Mouse (Mus musculus): ENCODE measurements around the gene Pank2. TPM values are rescaled to one million over a fixed set of nuclear protein-coding genes. Genes with fewer than 3 reads are reported as not detected.
"Not testable (repeated sequence)": the region's sequence is repeated elsewhere in the genome, so short reads cannot be mapped to it uniquely, and the experiment has no call there.

Pank2 gene
- total and polyA plus RNA-seq, 3 experiments = 8.5 to 25.4 (median 20.7) TPM

DNA sequence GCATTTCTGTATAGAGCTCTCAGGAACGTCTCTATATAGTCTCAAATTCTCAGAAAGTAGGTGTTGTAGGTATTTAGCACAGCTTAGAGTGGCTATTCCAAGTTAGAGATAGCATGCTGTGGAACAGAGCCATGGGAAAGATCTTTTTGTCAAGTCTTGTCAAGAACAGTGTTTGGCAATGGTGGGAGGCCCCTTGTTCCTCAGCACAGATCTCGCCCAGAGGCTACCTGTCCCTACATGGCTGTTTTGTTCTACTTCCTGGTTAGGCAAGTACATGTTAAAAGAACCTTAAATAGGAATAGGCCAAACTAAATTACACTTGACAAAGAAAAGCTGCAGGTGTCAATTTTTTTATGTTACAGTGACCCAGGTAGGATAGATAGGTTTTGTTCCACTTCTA lies 38.2 kb downstream of the Pank2 start:
- Histone ChIP-seq H3K4me3 (no peak overlapping the region), H3K4me1 (ENCODE audit: control insufficient read depth, insufficient read depth, low read length) (peaks cover 1% of the 10 kb centered on the region; the same call in 1 of the 2 replicates), H3K9ac (ENCODE audit: low read depth, low read length) (no peak overlapping the region), H3K36me3 (ENCODE audit: control insufficient read depth, insufficient read depth, low read length) (no peaks in the 10 kb centered on the region), H3K79me2 (replicated peaks; ENCODE audit: control insufficient read depth, insufficient read depth, low read length) (no peaks in the 10 kb centered on the region), H3K27ac (no peak overlapping the region), H3K27me3 (ENCODE audit: control insufficient read depth, insufficient read depth, low read length) (no peaks in the 10 kb centered on the region)
- TF ChIP-seq CTCF (IDR thresholded peaks at IDR 0.05) (no peak), EP300 (IDR thresholded peaks at IDR 0.05; ENCODE audit: insufficient read depth, low read depth, low read length) (no peak), POLR2A (IDR thresholded peaks at IDR 0.05; ENCODE audit: insufficient read depth, low read depth, low read length) (no peak)
- WGBS = 81% methylated on average over 2 of the region's 2 CpGs
- intact Hi-C loops (cut with DNase I) = loop anchor here (5.0 kb wide), 1 partner anchor 47 kb away; no protein-coding TSS in a partner anchor
- DNase-seq = no peak

DNA sequence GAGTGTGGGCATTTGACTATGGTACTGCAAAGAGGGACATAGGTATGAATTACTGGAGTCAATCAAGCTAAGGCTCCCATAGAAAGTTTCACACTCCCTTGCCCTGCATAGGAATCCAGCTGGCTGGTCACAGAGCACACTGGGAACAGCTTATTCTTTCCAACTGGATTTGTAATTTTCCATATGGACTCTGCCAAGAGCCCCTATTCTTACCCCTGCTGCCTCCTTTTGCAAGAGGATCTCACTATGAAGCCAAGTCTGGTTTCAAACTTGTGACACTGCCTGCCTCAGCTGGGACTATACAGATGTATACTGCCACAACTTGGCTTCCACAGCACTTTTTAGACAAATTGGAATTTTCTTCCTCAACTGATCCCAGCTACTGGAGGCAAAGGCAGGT lies 39.3 kb downstream of the Pank2 start:
- Histone ChIP-seq H3K36me3 (ENCODE audit: control insufficient read depth, insufficient read depth, low read length) (no peaks in the 10 kb centered on the region), H3K27me3 (ENCODE audit: control insufficient read depth, insufficient read depth, low read length) (no peaks in the 10 kb centered on the region), H3K79me2 (replicated peaks; ENCODE audit: control insufficient read depth, insufficient read depth, low read length) (no peaks in the 10 kb centered on the region), H3K4me3 (no peak overlapping the region), H3K9ac (ENCODE audit: low read depth, low read length) (no peak overlapping the region), H3K4me1 (ENCODE audit: control insufficient read depth, insufficient read depth, low read length) (peaks cover 1% of the 10 kb centered on the region; the same call in 1 of the 2 replicates), H3K27ac (no peak overlapping the region)
- intact Hi-C loops (cut with DNase I) = loop anchor here (5.0 kb wide), 1 partner anchor 46 kb away; no protein-coding TSS in a partner anchor
- DNase-seq = peak in 1 of 2 experiments; percentile 16
- TF ChIP-seq POLR2A (IDR thresholded peaks at IDR 0.05; ENCODE audit: insufficient read depth, low read depth, low read length) (no peak), EP300 (IDR thresholded peaks at IDR 0.05; ENCODE audit: insufficient read depth, low read depth, low read length) (no peak), CTCF (IDR thresholded peaks at IDR 0.05) (no peak)

DNA sequence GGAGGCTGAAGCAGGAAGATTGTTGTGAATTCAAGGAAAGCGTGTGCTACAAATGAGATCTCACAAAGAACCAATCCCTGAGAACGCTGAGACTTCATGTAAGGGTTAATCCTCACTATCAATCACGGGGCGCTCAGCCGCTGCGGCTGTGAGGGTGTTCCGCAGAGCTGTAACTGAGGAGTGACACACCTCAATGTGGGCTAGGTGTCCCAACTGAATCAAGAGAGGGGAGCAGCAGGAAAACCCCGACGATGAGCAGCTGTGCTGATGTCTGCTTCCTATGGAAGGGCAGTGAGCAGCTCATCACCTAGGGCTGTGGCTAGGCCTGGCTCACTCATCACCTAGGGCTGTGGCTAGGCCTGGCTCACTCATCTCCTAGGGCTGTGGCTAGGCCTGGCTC lies 42.2 kb downstream of the Pank2 start:
- H3K36me3 ChIP-seq (ENCODE audit: control insufficient read depth, insufficient read depth, low read length) = no peaks in the 10 kb centered on the region
- DNase-seq = no peak
- no peak overlapping the region for H3K4me3 ChIP-seq
- H3K79me2 ChIP-seq (replicated peaks; ENCODE audit: control insufficient read depth, insufficient read depth, low read length) = no peaks in the 10 kb centered on the region
- H3K27ac ChIP-seq = no peak overlapping the region
- no peak overlapping the region for H3K9ac ChIP-seq (ENCODE audit: low read depth, low read length)
- TF ChIP-seq POLR2A (IDR thresholded peaks at IDR 0.05; ENCODE audit: insufficient read depth, low read depth, low read length) (no peak), EP300 (IDR thresholded peaks at IDR 0.05; ENCODE audit: insufficient read depth, low read depth, low read length) (no peak), CTCF (IDR thresholded peaks at IDR 0.05) (no peak)
- WGBS = 83% methylated on average over 9 of the region's 9 CpGs
- intact Hi-C loops (cut with DNase I) = loop anchor here (5.0 kb wide), 1 partner anchor 43 kb away; no protein-coding TSS in a partner anchor
- no peaks in the 10 kb centered on the region for H3K27me3 ChIP-seq (ENCODE audit: control insufficient read depth, insufficient read depth, low read length)
- peaks cover 1% of the 10 kb centered on the region; the same call in 1 of the 2 replicates for H3K4me1 ChIP-seq (ENCODE audit: control insufficient read depth, insufficient read depth, low read length)

DNA sequence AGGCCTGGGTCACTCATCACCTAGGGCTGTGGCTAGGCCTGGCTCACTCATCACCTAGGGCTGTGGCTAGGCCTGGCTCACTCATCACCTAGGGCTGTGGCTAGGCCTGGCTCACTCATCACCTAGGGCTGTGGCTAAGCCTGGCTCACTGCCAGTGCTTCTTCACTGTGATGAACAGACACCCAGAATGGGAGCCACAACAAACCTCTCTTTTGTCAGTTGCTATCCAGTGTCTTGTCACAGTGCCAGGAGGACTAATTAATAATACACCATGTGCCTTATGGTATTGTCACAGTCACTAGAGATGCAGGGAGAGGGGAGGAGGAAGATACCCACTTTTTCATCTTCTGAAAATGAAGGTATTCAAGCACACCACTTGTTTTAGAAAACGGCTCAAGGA lies 42.9 kb downstream of the Pank2 start:
- H3K79me2 ChIP-seq (replicated peaks; ENCODE audit: control insufficient read depth, insufficient read depth, low read length); H3K27me3 ChIP-seq (ENCODE audit: control insufficient read depth, insufficient read depth, low read length); H3K4me3 ChIP-seq; DNase-seq; intact Hi-C loops (cut with DNase I); H3K9ac ChIP-seq (ENCODE audit: low read depth, low read length); H3K4me1 ChIP-seq (ENCODE audit: control insufficient read depth, insufficient read depth, low read length); H3K36me3 ChIP-seq (ENCODE audit: control insufficient read depth, insufficient read depth, low read length); H3K27ac ChIP-seq: not testable (repeated sequence)
- WGBS = 85% methylated on average over 1 of the region's 1 CpGs

DNA sequence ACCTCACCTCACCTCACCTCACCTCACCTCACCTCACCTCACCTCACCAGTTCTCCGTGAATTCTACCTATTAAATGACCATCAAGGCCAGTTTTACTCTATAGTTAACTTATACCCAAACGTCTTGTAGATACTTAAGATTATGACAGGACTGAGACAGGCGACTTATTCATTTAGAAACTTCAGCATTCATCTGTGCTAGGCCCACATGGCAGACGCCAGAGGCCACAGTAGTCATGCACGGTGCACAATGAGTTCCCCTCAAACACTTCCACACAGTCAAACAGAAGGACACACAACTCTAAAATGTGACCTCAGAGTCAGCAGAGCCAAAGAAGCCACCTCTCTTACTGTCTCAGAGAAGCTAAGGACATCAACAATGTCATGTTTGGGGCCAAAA lies 45.1 kb downstream of the Pank2 start:
- Histone ChIP-seq H3K4me3 (no peak overlapping the region), H3K36me3 (ENCODE audit: control insufficient read depth, insufficient read depth, low read length) (no peaks in the 10 kb centered on the region), H3K27ac (no peak overlapping the region), H3K27me3 (ENCODE audit: control insufficient read depth, insufficient read depth, low read length) (no peaks in the 10 kb centered on the region), H3K9ac (ENCODE audit: low read depth, low read length) (no peak overlapping the region), H3K4me1 (ENCODE audit: control insufficient read depth, insufficient read depth, low read length) (no peaks in the 10 kb centered on the region; the same call in 1 of the 2 replicates), H3K79me2 (replicated peaks; ENCODE audit: control insufficient read depth, insufficient read depth, low read length) (no peaks in the 10 kb centered on the region)
- TF ChIP-seq EP300 (IDR thresholded peaks at IDR 0.05; ENCODE audit: insufficient read depth, low read depth, low read length) = no peak
- no peak for TF ChIP-seq POLR2A (IDR thresholded peaks at IDR 0.05; ENCODE audit: insufficient read depth, low read depth, low read length)
- TF ChIP-seq CTCF (IDR thresholded peaks at IDR 0.05) = no peak
- intact Hi-C loops (cut with DNase I) = no loop called here
- WGBS = 90% methylated on average over 5 of the region's 5 CpGs
- no peak for DNase-seq

DNA sequence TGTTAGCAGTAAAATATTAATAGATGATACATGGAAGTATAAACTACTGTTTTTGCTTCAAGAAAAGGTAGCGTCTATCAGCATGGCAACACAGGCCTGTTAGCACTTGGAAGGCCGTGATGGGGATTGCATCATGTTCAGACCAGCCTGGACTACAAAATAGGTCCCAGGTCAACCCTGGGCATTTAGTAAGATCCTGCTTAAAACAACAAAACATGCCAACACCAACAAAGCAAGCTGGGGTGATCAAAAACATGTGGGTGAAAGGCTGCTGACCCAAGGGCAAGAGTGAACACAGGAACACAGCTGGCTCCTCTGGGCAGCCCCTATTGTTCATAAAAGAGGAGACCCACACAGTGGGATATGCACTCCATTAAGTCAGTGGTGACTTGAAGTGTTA lies 45.5 kb downstream of the Pank2 start:
- 91% methylated on average over 2 of the region's 2 CpGs for WGBS
- Histone ChIP-seq H3K27me3 (ENCODE audit: control insufficient read depth, insufficient read depth, low read length) (no peaks in the 10 kb centered on the region), H3K27ac (no peak overlapping the region), H3K4me1 (ENCODE audit: control insufficient read depth, insufficient read depth, low read length) (no peaks in the 10 kb centered on the region; the same call in 1 of the 2 replicates), H3K4me3 (no peak overlapping the region), H3K9ac (ENCODE audit: low read depth, low read length) (no peak overlapping the region), H3K36me3 (ENCODE audit: control insufficient read depth, insufficient read depth, low read length) (no peaks in the 10 kb centered on the region), H3K79me2 (replicated peaks; ENCODE audit: control insufficient read depth, insufficient read depth, low read length) (no peaks in the 10 kb centered on the region)
- no peak for DNase-seq
- TF ChIP-seq POLR2A (IDR thresholded peaks at IDR 0.05; ENCODE audit: insufficient read depth, low read depth, low read length) (no peak), CTCF (IDR thresholded peaks at IDR 0.05) (no peak), EP300 (IDR thresholded peaks at IDR 0.05; ENCODE audit: insufficient read depth, low read depth, low read length) (no peak)
- intact Hi-C loops (cut with DNase I) = no loop called here

All from heart, adult 2 months (tissue).